Mouse (Mus musculus) kidney, adult 11 months (tissue): ENCODE results near the gene Pole.
A peak's percentile ranks its signal among the peaks of the same experiment; 100 is the strongest.

Experiments
- DNase-seq: peaks from one replicate; pipeline ENCODE4 v3.0.0; 2022

Pole gene

DNA sequence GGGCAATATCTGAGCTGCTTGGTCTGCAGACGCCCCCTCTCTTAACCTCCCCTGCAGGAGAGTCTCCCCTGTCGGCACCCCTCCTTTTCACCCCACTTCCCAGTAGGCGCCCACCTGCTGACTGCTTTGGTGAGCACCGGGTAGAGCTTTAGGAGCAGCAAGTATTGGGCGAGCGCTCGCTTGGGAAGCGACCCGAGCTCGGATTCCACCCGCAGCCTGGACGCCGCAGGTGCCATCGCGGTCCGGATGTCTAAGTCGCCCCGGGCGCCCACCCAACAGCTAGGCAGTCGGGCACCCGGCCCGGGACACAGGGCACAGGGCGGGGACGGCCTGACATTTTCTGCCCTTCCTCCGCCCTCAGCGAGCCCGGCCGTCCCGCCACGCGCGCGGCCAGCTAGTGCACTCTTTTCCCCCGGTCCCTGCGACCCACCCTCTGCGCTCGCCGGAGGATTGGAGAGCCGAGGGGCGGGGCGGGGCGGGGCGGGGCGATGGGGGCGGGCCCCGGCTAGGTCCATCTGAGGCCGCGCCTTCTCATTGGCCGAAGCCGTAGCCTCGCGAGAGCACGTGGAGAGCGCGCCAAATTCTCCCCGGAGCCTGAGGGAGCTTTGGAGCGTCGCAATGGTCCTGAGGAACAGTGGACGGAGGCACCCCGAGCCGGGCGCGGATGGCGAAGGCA, at the start of gene Pole, which contains the start of gene Pxmp2:
Gene Pole (plus strand): TSS at position 537 of the 676 bp plus-strand sequence.
Gene Pxmp2 (minus strand): TSS at position 417 of the 676 bp plus-strand sequence.
- DNase-seq, result peak; percentile 87

DNA sequence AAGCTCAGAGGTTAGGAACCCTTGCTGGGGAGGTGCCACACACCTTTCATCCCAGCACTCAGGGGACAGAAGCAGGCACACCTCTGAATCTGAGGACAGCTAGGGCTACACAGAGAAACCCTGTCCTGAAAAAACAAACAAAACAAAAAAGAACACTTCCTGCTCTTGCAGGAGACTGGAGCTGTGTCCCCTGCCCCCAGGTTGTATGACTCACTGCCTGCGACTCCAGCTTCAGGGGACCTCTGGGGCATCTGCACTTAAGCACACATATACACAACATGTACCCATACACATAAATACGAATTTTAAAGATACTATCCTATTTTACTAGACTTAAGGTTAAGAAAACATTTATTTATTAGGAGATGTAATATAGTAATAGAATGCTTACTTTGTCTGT, 42.0 kb upstream of the Pole start:
- DNase-seq, result no peak

GRCm38 (mm10) chr5:110266941-110267340, 19.2 kb upstream of the Pole start:
- no peak for DNase-seq

DNA sequence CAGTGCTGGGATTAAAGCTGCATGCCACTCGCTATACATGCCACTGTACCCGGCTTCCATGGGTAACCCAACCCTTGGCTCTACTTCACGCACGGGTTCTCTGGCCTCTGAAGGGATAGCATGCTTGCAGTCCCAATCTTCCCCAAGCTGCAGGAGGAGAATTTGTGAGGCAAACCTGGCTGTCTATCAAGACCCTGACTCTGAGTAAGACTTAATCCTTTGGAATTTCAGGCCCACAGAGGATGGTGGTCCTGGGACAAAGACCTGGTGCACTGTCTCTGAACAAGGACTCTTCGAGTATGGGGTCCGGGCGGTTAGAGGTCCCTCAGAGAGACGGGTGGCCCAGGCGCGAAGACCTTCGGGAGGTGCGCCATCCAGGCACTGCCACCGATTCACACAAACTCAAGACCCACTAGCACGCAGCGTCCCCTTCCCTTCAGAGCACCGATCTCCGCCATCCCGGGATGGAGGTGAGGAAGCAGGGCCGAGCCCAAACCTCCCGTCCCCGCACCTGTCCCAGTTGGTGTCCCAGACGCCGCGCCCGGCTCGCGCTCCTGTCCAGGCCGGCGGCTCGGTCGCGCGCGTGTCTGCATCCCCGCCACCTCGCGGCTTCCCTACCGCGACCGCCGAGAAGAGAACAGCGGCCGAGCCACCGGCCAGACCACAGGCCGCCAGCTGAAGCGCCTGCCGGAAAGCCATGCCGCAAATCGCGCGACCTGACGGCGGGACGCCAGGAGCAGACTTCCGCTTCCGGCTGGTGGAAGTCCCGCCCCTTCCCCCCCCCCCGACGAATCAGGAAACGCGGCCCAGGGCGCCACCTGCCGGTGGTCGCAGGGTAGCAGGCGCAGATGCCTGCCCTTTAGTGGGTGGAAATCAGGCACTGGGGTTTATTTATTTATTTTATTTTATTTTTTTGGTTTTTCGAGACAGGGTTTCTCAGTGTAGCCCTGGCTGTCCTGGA, 16.7 kb upstream of the Pole start, which contains the start of gene Pgam5:
Gene Pgam5 (minus strand): TSS at position 773 of the 961 bp plus-strand sequence.
- peak; percentile 79 for DNase-seq

DNA sequence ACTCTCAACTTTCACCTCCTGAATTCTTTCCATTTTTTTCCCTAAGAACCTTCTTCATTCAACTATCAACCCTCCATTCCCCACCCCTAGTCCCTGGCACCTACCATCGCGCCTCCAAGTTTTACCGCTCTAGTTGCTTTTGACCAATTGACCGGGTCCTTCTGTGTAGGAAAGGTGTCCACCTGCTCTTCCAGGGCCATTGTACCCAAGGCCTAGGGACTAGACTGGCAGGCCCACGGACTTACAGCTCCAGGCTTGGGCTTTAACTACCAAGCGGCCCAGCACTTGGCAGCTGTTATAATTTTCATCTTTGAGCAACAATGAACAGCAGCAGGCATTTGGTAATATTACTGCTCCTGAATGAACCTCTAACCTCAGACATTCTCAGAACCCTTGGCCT, 15.9 kb upstream of the Pole start:
- DNase-seq, result no peak

DNA sequence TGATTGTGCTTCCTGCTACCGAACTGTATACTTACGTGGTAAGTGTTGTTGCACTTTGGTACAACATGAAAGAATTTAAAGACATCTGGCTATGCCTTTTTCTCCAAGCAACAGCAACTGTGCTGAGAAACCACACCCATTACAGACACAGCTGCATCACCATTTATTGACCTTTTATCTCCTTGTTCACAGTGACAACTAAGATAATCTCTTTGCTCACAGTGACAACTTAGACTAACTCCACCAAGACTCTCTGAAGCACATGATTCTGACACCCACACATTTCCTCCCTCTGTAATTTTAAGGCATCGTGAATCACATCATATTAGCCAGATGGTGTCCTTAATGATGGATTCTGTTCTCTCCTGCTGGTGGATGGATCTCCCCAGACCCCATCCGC, 12.0 kb upstream of the Pole start:
- DNase-seq, result no peak

GRCm38 (mm10) chr5:110274846-110275245, 11.3 kb upstream of the Pole start:
- no peak for DNase-seq

- no peak for DNase-seq
Observed at GRCm38 (mm10) chr5:110276391-110276790, 9.7 kb upstream of the Pole start.

DNA sequence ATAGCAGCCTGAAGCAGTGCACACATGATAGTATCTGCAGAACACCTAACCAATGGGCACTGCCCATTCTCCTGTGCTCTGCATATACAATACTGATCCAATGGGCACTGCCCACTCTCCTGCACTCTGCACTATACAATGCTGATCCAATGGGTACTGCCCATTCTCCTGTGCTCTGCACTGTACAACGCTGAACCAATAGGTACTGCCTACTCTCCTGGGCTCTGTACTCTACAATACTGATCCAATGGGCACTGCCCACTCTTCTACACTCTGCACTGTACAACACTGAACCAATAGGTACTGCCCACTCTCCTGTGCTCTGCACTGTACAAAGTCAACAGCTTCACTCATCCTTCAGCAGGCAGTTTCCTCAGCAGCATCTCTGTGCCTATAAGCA, 9.2 kb upstream of the Pole start:
- DNase-seq, result no peak

GRCm38 (mm10) chr5:110281984-110282383, 4.1 kb upstream of the Pole start:
- no peak for DNase-seq

GRCm38 (mm10) chr5:110284536-110284935, 1.6 kb upstream of the Pole start:
- DNase-seq, result peak; percentile 37

DNA sequence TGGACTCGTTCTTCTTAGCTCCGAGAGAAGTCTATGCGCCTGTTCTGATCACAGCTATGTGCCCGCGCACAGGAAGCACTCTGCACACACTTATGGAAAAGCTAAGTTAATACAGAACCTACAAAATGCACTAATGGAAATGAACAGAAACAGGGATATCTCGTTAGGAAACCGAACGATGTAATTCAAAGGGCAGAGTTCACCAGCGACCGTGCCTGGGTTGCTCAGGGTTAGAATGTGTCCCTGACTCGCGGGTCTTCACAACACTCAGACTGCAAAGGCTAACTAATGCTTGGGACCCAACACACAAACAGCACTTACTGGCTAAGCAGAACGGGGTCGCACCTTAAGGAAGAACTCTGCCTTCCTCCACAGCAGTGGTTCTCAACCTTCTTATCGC, 950 bp upstream of the Pole start:
- DNase-seq, result peak; percentile 34

GRCm38 (mm10) chr5:110286446-110287083, 459 bp downstream of the Pole start:
- no peak for DNase-seq

- DNase-seq, result no peak
Observed at GRCm38 (mm10) chr5:110287084-110287475, 974 bp downstream of the Pole start.

DNA sequence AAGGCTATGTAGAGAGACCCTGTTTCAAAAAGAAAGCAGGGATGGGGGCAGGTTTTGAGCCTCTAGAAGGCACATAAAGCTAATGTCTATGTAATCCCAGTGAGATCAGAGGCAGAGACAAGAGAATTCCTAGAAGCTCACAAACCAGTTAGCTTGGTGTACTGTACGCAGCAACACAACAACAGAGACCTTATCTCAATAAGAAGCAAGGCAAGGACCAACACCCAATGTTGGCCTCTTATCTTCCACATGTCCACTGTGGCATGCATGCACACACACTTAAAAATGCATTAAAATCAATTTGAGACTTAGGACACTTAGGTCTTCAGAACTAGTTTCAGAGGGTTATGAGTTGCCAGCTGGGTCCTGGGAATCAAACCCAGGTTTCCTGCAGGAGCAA, 5.5 kb downstream of the Pole start:
- DNase-seq, result no peak

GRCm38 (mm10) chr5:110296637-110297036, 10.5 kb downstream of the Pole start:
- no peak for DNase-seq

GRCm38 (mm10) chr5:110300591-110300990, 14.5 kb downstream of the Pole start:
- DNase-seq, result no peak

DNA sequence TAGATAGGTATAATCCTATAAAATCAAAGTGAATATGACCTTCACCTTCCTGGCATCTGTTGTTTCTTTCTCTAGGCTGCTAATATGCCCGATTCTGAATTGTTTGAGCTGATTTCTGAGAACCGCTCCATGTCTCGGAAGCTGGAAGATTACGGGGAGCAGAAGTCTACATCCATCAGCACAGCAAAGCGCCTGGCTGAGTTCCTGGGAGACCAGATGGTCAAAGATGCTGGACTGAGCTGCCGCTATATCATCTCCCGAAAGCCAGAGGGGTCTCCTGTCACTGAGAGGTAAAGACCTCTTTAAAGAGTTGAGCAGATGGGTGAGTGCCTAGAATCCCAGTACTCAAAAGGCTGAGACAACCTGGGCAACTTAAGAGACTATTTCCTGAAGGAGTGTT, 22.8 kb downstream of the Pole start:
- no peak for DNase-seq

GRCm38 (mm10) chr5:110313127-110313526, 27.0 kb downstream of the Pole start:
- no peak for DNase-seq

DNA sequence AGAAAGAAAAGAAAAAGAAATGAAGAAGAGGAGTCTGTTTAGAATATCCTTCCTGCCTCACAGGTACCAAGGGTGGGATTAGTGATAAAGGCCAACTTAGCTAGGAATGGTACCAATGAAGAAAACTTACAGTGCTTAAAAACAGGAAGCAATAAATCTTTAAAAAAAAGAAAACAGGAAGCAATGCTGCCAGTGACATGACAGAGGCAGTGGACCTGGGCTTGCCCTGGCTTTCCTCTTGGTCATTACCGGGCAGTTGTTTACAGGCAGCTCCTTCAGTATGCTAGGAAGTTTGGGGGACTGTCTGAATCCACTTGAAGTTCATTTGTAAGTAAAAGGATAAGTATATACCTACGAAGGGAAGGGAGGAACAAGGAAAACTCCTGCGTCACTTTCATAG, 44.4 kb downstream of the Pole start:
- peak; percentile 28 for DNase-seq

DNA sequence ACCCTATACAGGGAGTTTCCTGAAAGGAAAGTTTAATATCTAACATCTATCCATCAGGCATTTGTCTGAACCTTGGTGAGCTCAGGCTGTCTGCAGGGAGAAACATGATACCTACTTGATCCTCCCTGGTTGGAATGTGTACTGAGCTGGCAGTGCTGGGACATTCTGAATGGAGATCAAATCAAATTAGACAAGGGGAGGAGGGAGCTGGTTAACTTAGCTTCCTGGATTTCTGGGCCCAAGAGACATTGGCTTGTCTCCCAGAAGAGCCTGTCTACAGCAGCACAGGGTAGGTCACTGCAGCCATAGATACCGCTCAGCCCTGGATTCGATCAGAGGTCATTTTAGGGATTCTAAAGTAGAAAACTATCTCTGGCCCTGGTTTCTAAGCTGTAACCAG, 52.7 kb downstream of the Pole start:
- DNase-seq, result no peak

DNA sequence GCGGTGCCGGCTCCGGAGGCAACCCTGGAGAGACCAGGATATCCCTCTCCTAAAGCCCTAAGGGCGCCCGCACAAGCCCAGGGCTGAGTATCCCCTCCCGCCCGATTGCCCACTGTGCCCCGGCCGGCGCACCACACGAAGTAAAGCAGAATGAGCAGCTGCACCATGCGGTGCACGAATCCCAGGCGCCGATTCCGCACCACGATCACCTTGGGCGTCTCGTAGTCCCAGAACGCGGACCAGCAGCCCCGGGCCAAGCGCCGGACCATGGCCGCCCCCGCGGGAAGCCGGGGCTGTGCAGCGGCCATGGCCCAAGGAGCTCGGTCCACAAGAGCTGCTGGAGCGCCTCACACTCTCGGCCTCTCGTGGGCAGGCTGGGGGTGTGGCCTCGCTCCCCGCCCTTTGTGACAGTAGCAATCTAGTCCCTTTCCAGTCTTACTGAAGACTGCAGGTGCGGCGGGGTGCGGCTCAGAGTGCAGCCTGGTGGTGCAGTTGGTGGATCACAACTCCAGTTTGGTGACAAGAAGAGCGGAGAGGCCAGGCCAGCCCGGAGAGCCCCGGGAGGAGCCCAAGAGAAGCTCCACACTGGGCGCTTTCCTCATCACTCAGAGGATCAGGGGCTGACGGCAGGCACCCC, 56.7 kb downstream of the Pole start, which contains the start of gene P2rx2:
Gene P2rx2 (minus strand): TSS at position 565 of the 637 bp plus-strand sequence.
- DNase-seq, result peak; percentile 50

DNA sequence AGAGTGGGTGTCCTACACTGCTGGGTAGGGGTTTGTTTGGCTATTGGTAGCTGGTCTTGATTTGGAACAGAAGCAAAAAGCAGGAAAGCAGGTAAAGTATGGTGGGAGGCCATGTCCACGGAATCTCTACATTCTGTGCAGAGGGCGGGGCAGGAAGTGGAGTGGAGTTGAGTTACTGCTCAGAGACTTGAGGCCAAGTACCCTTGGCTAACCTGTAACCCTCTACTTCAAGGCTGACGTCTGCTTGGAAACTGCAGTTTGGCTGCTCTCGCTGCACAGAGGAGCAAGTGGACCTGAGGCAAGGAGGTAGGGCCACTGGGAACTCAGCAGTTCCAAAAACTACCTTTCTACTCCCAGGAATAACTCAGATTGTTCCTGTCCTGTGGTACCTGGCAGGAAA, 58.4 kb downstream of the Pole start, which contains the start of gene Lrcol1:
Gene Lrcol1 (plus strand): TSS at position 207 of the 400 bp plus-strand sequence.
- no peak for DNase-seq
